9 mouse cellular contexts compared by ENCODE assay signal in genomic region chr9:122120089-122120488, GRCm38 (mm10). TPM values are rescaled to one million over a fixed set of nuclear protein-coding genes. Genes with fewer than 3 reads are reported as not detected.
DNase-seq lines count a peak whose midpoint lies in the region; ATAC-seq lines count a peak whose summit lies in the region.
"Had no signal": no experiment of that assay in that cellular context is flagged by ENCODE, and none has a peak within 500 bp of the region (broad histone marks: within the 10 kb centered on the region; RNA-seq: fewer than 3 reads in every experiment).

No protein-coding gene starts in this region.

- H3K4me2 ChIP-seq in midbrain, embryonic 16.5 days (ENCODE audit: low read length), result no peak overlapping the region
- peak overlapping the region; percentile 43 for H3K4me2 ChIP-seq in heart, embryonic 12.5 days
- H3K4me2 ChIP-seq: midbrain, embryonic 12.5 days had no signal

- H3K4me3 ChIP-seq in midbrain, embryonic 10.5 days, result no peak overlapping the region
- H3K4me3 ChIP-seq in midbrain, embryonic 16.5 days (ENCODE audit: low read depth, low read length), result no peak overlapping the region
- H3K4me3 ChIP-seq in heart, embryonic 12.5 days, result peak overlapping the region; percentile 9
- H3K4me3 ChIP-seq: midbrain, embryonic 12.5 days had no signal

- H3K27me3 ChIP-seq in midbrain, embryonic 10.5 days (ENCODE audit: low read depth, poor library complexity, severe bottlenecking), result no peaks in the 10 kb centered on the region
- H3K27me3 ChIP-seq in midbrain, embryonic 16.5 days (ENCODE audit: control insufficient read depth, insufficient read depth, low read depth, low read length), result no peaks in the 10 kb centered on the region
- H3K27me3 ChIP-seq in heart, embryonic 12.5 days (replicated peaks), result no peaks in the 10 kb centered on the region
- H3K27me3 ChIP-seq: midbrain, embryonic 12.5 days had no signal

- peaks cover 18% of the 10 kb centered on the region for H3K4me1 ChIP-seq in midbrain, embryonic 10.5 days
- H3K4me1 ChIP-seq in midbrain, embryonic 16.5 days (ENCODE audit: control insufficient read depth, insufficient read depth, low read length), result peaks cover 15% of the 10 kb centered on the region
- H3K4me1 ChIP-seq in heart, embryonic 12.5 days (replicated peaks), result peaks cover 41% of the 10 kb centered on the region

- no peaks in the 10 kb centered on the region for H3K36me3 ChIP-seq in midbrain, embryonic 10.5 days
- H3K36me3 ChIP-seq in midbrain, embryonic 16.5 days (ENCODE audit: control insufficient read depth, insufficient read depth, low read length), result no peaks in the 10 kb centered on the region; the same call in 1 of the 2 replicates
- H3K36me3 ChIP-seq in heart, embryonic 12.5 days, result no peaks in the 10 kb centered on the region; the same call in 1 of the 2 replicates
- H3K36me3 ChIP-seq: midbrain, embryonic 12.5 days had no signal

- no peaks in the 10 kb centered on the region for H3K9me3 ChIP-seq in midbrain, embryonic 10.5 days (replicated peaks)
- H3K9me3 ChIP-seq in midbrain, embryonic 16.5 days (replicated peaks; ENCODE audit: control insufficient read depth, low read length, poor library complexity, severe bottlenecking), result no peaks in the 10 kb centered on the region
- no peaks in the 10 kb centered on the region for H3K9me3 ChIP-seq in heart, embryonic 12.5 days (replicated peaks)
- H3K9me3 ChIP-seq: midbrain, embryonic 12.5 days had no signal

- WGBS in midbrain, embryonic 10.5 days, result 44% methylated on average over 3 of the region's 3 CpGs
- WGBS in midbrain, embryonic 16.5 days, result 46% methylated on average over 3 of the region's 3 CpGs
- 47% methylated on average over 3 of the region's 3 CpGs for WGBS in heart, embryonic 12.5 days

- no peak for ATAC-seq in midbrain, embryonic 16.5 days
- no peak for ATAC-seq in heart, embryonic 12.5 days (ENCODE audit: insufficient number of reproducible peaks, low FRiP score)

- H3K9ac ChIP-seq in midbrain, embryonic 16.5 days (ENCODE audit: low read depth, low read length), result no peak overlapping the region
- peak overlapping the region; percentile 41; the same call in 1 of the 2 replicates for H3K9ac ChIP-seq in heart, embryonic 12.5 days
- H3K9ac ChIP-seq: midbrain, embryonic 12.5 days had no signal

- H3K27ac ChIP-seq in midbrain, embryonic 10.5 days (replicated peaks), result no peak overlapping the region
- no peak overlapping the region for H3K27ac ChIP-seq in midbrain, embryonic 16.5 days (ENCODE audit: low read length)
- H3K27ac ChIP-seq in heart, embryonic 12.5 days (ENCODE audit: poor library complexity, severe bottlenecking), result no peak overlapping the region
- H3K27ac ChIP-seq: midbrain, embryonic 12.5 days had no signal

- DNase-seq in midbrain, embryonic 10.5 days (ENCODE audit: low spot score), result peak; percentile 36
- peak; percentile 68 for DNase-seq in R1 (ENCODE audit: low read depth, low spot score)
- peak; percentile 73 to 80 for DNase-seq in cerebellum, postnatal 25 days
- DNase-seq in layer of hippocampus, adult 18-20 months (ENCODE audit: low spot score in 2 of 2), result peak; percentile 19 to 48
- DNase-seq in natural killer cell, adult 2 months (ENCODE audit: low spot score in 2 of 2), result peak; percentile 17 to 26
- no peak for DNase-seq in urinary bladder, postnatal 4 days (ENCODE audit: low spot score in 2 of 2)

RNA-seq across cellular contexts. Expression of gene Snrk, which starts 3.0 kb away (rescaled TPM):
- 25.8 and 31.2 TPM in 2 replicates for polyA plus RNA-seq in midbrain, embryonic 10.5 days (2016; fragmentation: Nextera tagmentation; extraction: Ambion mirVana)
- polyA plus RNA-seq in midbrain, embryonic 16.5 days (2015; fragmentation: Nextera tagmentation; extraction: Ambion mirVana), result 93.0 and 95.4 TPM in 2 replicates
- 53.4 and 62.3 TPM in 2 replicates for polyA plus RNA-seq in heart, embryonic 12.5 days (2016; fragmentation: Nextera tagmentation; extraction: Ambion mirVana)
- 100 to 1,000 TPM; 105 to 116 TPM for total RNA-seq in layer of hippocampus, adult 18-20 months (2021)

Comparison
In these comparisons a context has a peak if more than half of its experiments do, and no peak if none do; other contexts are left out.
1. DNase-seq: peak in midbrain, embryonic 10.5 days (single experiment), R1 (single experiment), cerebellum, postnatal 25 days (2 of 2), layer of hippocampus, adult 18-20 months (2 of 2) and natural killer cell, adult 2 months (2 of 2); none in urinary bladder, postnatal 4 days (0 of 2).